Mouse (Mus musculus) kidney, postnatal 0 days (tissue): Measurements from ENCODE around the gene Slc9b2. TPM values are rescaled to one million over a fixed set of nuclear protein-coding genes. Genes with fewer than 3 reads are reported as not detected.

Experiments used
- ATAC-seq: fragments of 200-750 bp; cut with Nextera tagmentation; replicated peaks from 2 replicates; pipeline ENCODE4 v1.8.0; 2017; ENCODE audit warnings: low read depth, moderate number of reproducible peaks, moderate TSS enrichment, moderate library complexity; ENCODE audit not compliant: low FRiP score
- DNase-seq: peaks from one replicate; pipeline ENCODE4 v3.0.0-alpha.2; 2016; ENCODE audit warnings: low spot score
- H3K27ac ChIP-seq: fragments of 300-500 bp; sonication (generic); 2 replicates; pipeline ENCODE4 v1.5.1; 2014; ENCODE audit warnings: mild to moderate bottlenecking
- H3K27me3 ChIP-seq: fragments of 300-500 bp; sonication (generic); 2 replicates; pipeline ENCODE4 v1.6.1; 2014; ENCODE audit warnings: low read length, mixed read lengths; ENCODE audit not compliant: insufficient read depth
- H3K36me3 ChIP-seq: fragments of 300-500 bp; sonication (generic); 2 replicates; pipeline ENCODE4 v1.6.1; 2014; ENCODE audit warnings: low read length, mixed read lengths; ENCODE audit not compliant: insufficient read depth
- H3K4me1 ChIP-seq: fragments of 300-500 bp; sonication (generic); replicated peaks from 2 replicates; pipeline ENCODE4 v1.6.1; 2014; ENCODE audit warnings: antibody characterized with exemption, low read length, mixed read lengths; ENCODE audit not compliant: insufficient read depth
- H3K4me2 ChIP-seq: fragments of 300-500 bp; sonication (generic); 2 replicates; pipeline ENCODE4 v1.6.1; 2014; ENCODE audit warnings: mild to moderate bottlenecking, low read length, moderate library complexity, mixed read lengths
- H3K4me3 ChIP-seq: fragments of 300-500 bp; sonication (generic); replicated peaks from 2 replicates; pipeline ENCODE4 v1.5.1; 2014; ENCODE audit warnings: low read depth, low read length
- H3K9ac ChIP-seq: fragments of 300-500 bp; sonication (generic); 2 replicates; pipeline ENCODE4 v1.6.1; 2014; ENCODE audit warnings: low read depth, low read length
- H3K9me3 ChIP-seq: fragments of 300-500 bp; sonication (generic); replicated peaks from 2 replicates; pipeline ENCODE4 v1.6.1; 2016; ENCODE audit warnings: low read length, inconsistent platforms, mixed read lengths
- CTCF ChIP-seq: IDR thresholded peaks from 2 replicates; pipeline ENCODE4 v1.5.1; 2016; ENCODE audit warnings: antibody characterized with exemption, low read depth, mild to moderate bottlenecking, moderate library complexity
- WGBS: fragments of 180-500 bp; shearing (Covaris S2); extraction: QIAGEN DNeasy Blood & Tissue Kit; methylation state at CpG from one replicate; pipeline ENCODE4 v1.1.7; 2014; 5-methylcytosine and 5-hydroxymethylcytosine counted together
- polyA plus RNA-seq: library from polyadenylated mRNA; unstranded; fragments of >200 nt; fragmentation: Nextera tagmentation; extraction: Ambion mirVana; gene quantifications from 2 replicates; pipeline ENCODE4 v1.2.1, GENCODE M21; 2015

Slc9b2 gene
- polyA plus RNA-seq, 1 experiment from 2014 or later = 3.7 TPM

GRCm38 (mm10) chr3:135315720-135316425 lies 8.4 kb downstream of the Slc9b2 start:
- WGBS = 92% methylated on average over 9 of the region's 9 CpGs
- H3K27ac ChIP-seq = no peak overlapping the region
- no peak; the same call in 1 of the 2 replicates for TF ChIP-seq CTCF

GRCm38 (mm10) chr3:135318331-135318730 lies 10.8 kb downstream of the Slc9b2 start:
- Histone ChIP-seq H3K4me1 (no peaks in the 10 kb centered on the region), H3K27ac (no peak overlapping the region), H3K36me3 (no peaks in the 10 kb centered on the region), H3K27me3 (no peaks in the 10 kb centered on the region), H3K9me3 (no peaks in the 10 kb centered on the region), H3K4me3 (no peak overlapping the region), H3K9ac (no peak overlapping the region), H3K4me2 (no peak overlapping the region)
- no peak for TF ChIP-seq CTCF
- DNase-seq = no peak
- 88% methylated on average over 11 of the region's 11 CpGs for WGBS
- ATAC-seq = no peak

More at GRCm38 (mm10) chr3:135315720-135316425, 8.4 kb downstream of the Slc9b2 start:
- DNase-seq (no peak), ATAC-seq (no peak)
- Histone ChIP-seq H3K9me3 (no peaks in the 10 kb centered on the region), H3K36me3 (no peaks in the 10 kb centered on the region), H3K4me1 (no peaks in the 10 kb centered on the region), H3K4me2 (no peak overlapping the region), H3K4me3 (no peak overlapping the region), H3K27me3 (no peaks in the 10 kb centered on the region), H3K9ac (no peak overlapping the region)

DNA sequence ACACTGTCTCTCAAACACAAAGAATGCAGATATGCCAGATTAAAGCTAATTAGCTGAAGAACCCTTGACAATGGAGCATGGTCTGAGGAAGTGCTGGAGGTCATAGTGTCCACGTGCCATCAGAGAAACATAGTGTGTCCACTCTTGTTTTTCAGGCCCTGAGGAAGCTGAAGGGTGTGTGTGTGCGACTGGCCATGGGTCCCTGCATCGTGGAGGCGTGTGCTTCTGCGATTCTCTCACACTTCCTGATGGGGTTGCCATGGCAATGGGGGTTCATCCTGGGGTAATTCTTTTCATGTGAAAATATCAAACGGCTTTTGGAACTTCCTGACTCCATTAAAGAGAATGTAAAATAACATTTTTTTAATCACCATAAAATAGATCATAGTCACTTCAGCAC lies 16.9 kb downstream of the Slc9b2 start:
- Histone ChIP-seq H3K4me3 (no peak overlapping the region), H3K36me3 (no peaks in the 10 kb centered on the region), H3K4me2 (no peak overlapping the region), H3K4me1 (no peaks in the 10 kb centered on the region), H3K27me3 (no peaks in the 10 kb centered on the region), H3K9me3 (no peaks in the 10 kb centered on the region), H3K27ac (no peak overlapping the region), H3K9ac (no peak overlapping the region)
- TF ChIP-seq CTCF = no peak
- DNase-seq (no peak), ATAC-seq (no peak)
- 49% methylated on average over 6 of the region's 6 CpGs for WGBS

DNA sequence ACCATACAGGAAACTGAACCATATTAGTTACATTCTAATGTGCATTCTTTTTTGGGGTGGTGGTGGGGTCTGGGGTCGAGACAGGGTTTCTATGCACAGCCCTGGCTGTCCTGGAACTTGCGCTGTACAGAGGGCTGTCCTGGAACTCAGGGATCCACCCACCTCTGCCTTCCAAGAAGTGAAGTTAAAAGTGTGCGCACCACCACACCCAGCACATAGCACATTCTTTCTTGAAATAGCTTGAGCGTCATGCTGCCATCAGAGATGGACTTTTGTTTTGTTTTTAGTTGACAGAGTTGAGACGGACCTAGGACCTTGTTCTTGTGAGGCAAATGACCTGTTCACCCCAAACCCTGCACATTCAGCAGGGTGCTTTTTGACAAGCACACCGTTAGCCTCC lies 19.7 kb downstream of the Slc9b2 start:
- no peaks in the 10 kb centered on the region for H3K36me3 ChIP-seq
- no peaks in the 10 kb centered on the region for H3K9me3 ChIP-seq
- DNase-seq (no peak), ATAC-seq (no peak)
- H3K4me3 ChIP-seq = no peak overlapping the region
- H3K9ac ChIP-seq = no peak overlapping the region
- TF ChIP-seq CTCF = no peak
- 74% methylated on average over 6 of the region's 6 CpGs for WGBS
- H3K4me1 ChIP-seq = no peaks in the 10 kb centered on the region
- H3K27ac ChIP-seq = no peak overlapping the region
- H3K4me2 ChIP-seq = no peak overlapping the region
- H3K27me3 ChIP-seq = no peaks in the 10 kb centered on the region

DNA sequence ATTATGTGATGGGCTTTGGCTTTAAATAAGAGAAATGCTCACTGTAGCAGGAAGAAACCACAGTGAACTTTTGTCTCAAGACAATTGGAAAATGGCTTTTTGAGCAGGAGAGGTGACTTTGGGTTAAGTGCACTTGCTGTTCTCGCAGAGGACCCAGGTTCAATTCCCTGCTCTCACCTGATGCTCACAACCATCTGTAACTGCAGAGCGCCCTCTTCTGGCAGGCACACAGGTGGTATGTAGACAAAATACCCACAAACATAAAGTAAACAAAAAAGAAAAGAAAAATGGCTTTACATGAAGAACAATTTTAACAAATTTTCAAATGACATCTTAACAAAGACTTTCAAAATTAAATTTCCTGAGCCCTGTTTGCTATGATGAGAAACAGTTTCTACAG lies 20.1 kb downstream of the Slc9b2 start:
- H3K36me3 ChIP-seq = no peaks in the 10 kb centered on the region
- no peaks in the 10 kb centered on the region for H3K4me1 ChIP-seq
- no peak overlapping the region for H3K4me3 ChIP-seq
- no peaks in the 10 kb centered on the region for H3K9me3 ChIP-seq
- no peak overlapping the region for H3K9ac ChIP-seq
- no peak overlapping the region for H3K27ac ChIP-seq
- H3K27me3 ChIP-seq = no peaks in the 10 kb centered on the region
- H3K4me2 ChIP-seq = no peak overlapping the region
- ATAC-seq = no peak
- no peak for DNase-seq
- WGBS = 62% methylated on average over 2 of the region's 2 CpGs
- peak; percentile 43; the same call in 1 of the 2 replicates for TF ChIP-seq CTCF

DNA sequence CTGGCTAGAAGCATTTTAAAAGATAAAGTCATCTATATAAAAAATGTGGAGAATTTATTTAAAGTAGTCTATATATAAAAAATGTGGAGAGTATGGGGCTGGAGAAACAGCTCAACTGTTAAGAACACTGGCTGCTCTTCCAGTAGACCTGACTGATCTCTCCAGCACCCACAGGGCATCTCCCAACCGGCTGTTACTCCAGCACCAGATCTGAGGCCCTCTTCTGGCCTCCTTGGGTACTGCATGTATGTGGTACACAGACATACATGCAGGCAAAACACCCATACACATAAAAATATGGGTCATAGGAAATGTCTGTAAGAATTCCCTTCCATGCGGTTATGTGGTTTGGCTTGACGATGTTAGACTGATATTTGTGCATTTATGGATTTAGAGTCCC lies 21.1 kb downstream of the Slc9b2 start:
- Histone ChIP-seq H3K4me3 (no peak overlapping the region), H3K4me1 (no peaks in the 10 kb centered on the region), H3K36me3 (no peaks in the 10 kb centered on the region), H3K9me3 (no peaks in the 10 kb centered on the region), H3K9ac (no peak overlapping the region), H3K27ac (no peak overlapping the region), H3K27me3 (no peaks in the 10 kb centered on the region), H3K4me2 (no peak overlapping the region)
- ATAC-seq (no peak), DNase-seq (peak; percentile 52)
- 52% methylated on average over 3 of the region's 3 CpGs for WGBS
- peak; percentile 69 for TF ChIP-seq CTCF

DNA sequence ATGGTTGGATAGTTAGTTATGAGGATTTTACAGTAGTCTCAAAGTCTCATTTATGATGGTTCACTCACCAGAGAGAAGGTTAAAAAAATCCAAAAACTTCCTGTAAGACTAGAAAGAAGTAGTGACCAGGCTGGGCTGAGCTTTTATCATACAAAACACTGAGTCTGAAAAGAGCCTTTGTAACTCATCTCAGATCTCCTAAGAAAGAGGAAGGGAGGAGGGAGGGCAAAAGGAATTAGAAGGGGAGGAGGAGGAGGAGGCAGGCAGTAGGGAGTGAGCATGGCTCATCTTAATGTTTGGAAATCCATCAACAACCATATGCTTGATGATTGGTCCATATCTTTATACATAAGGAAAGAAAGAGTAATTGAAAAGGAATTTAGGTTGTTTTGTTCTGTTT lies 25.2 kb downstream of the Slc9b2 start:
- DNase-seq = no peak
- Histone ChIP-seq H3K4me1 (no peaks in the 10 kb centered on the region), H3K9me3 (no peaks in the 10 kb centered on the region), H3K4me2 (no peak overlapping the region), H3K27me3 (no peaks in the 10 kb centered on the region), H3K36me3 (no peaks in the 10 kb centered on the region), H3K9ac (no peak overlapping the region), H3K27ac (no peak overlapping the region), H3K4me3 (no peak overlapping the region)
- ATAC-seq = no peak
- TF ChIP-seq CTCF = no peak
